In genomic region chr9:104895360-104895759, GRCm38 (mm10) we compare ENCODE assay signal across 32 mouse cellular contexts.
DNase-seq lines count a peak whose midpoint lies in the region; ATAC-seq lines count a peak whose summit lies in the region.
"Had no signal": no experiment of that assay in that cellular context is flagged by ENCODE, and none has a peak within 500 bp of the region (broad histone marks: within the 10 kb centered on the region; RNA-seq: fewer than 3 reads in every experiment).

No protein-coding gene starts in this region.

- H3K4me3 ChIP-seq in kidney, embryonic 16.5 days (ENCODE audit: low read length): no peak overlapping the region
- no peak overlapping the region for H3K4me3 ChIP-seq in intestine, embryonic 15.5 days (replicated peaks)
- H3K4me3 ChIP-seq: erythroblast, embryonic 14.5 days; heart, embryonic 10.5 days; heart, embryonic 15.5 days; hindbrain, embryonic 12.5 days; limb, embryonic 10.5 days; limb, embryonic 15.5 days; liver, embryonic 13.5 days; neural tube, embryonic 12.5 days had no signal

- no peak for DNase-seq in kidney, postnatal 36 days
- DNase-seq in R1 (ENCODE audit: low read depth, low spot score): peak; percentile 65
- DNase-seq in testis, postnatal 14 days (ENCODE audit: low spot score): peak; percentile 48
- DNase-seq in layer of hippocampus, postnatal 14 days (ENCODE audit: low spot score in 2 of 2): no peak
- DNase-seq in natural killer cell, adult 2 months (ENCODE audit: low spot score in 2 of 2): no peak
- DNase-seq: adrenal gland, postnatal 25 days; cerebellum, adult 11-12 months; cerebellum, adult 9-11 months; embryo, embryonic 11 days; gastrocnemius, postnatal 10 days; kidney, adult 9 months; kidney, postnatal 25 days; layer of hippocampus, postnatal 36 days; liver, embryonic 13.5 days; lung, adult 18-20 months; lung, postnatal 14 days; right cerebral cortex, adult 18-20 months; spleen, adult 18-20 months; thymus, postnatal 14 days had no signal

- no peaks in the 10 kb centered on the region for H3K4me1 ChIP-seq in kidney, embryonic 16.5 days (ENCODE audit: insufficient read depth, low read length)
- H3K4me1 ChIP-seq in intestine, embryonic 15.5 days (replicated peaks): no peaks in the 10 kb centered on the region
- H3K4me1 ChIP-seq: heart, embryonic 10.5 days; heart, embryonic 15.5 days; limb, embryonic 10.5 days; limb, embryonic 15.5 days; liver, embryonic 13.5 days; neural tube, embryonic 12.5 days had no signal

- no peak overlapping the region for H3K4me2 ChIP-seq in kidney, embryonic 16.5 days (replicated peaks; ENCODE audit: low read depth, low read length)
- no peak overlapping the region for H3K4me2 ChIP-seq in intestine, embryonic 15.5 days (replicated peaks)
- H3K4me2 ChIP-seq: heart, embryonic 15.5 days; hindbrain, embryonic 12.5 days; limb, embryonic 15.5 days; liver, embryonic 13.5 days; midbrain, embryonic 11.5 days; neural tube, embryonic 12.5 days had no signal

- no peak overlapping the region for H3K27ac ChIP-seq in kidney, embryonic 16.5 days (ENCODE audit: low read length)
- H3K27ac ChIP-seq in intestine, embryonic 15.5 days: no peak overlapping the region
- H3K27ac ChIP-seq: heart, embryonic 10.5 days; heart, embryonic 15.5 days; hindbrain, embryonic 12.5 days; limb, embryonic 10.5 days; limb, embryonic 15.5 days; liver, embryonic 13.5 days; neural tube, embryonic 12.5 days had no signal

- no peaks in the 10 kb centered on the region for H3K9me3 ChIP-seq in kidney, embryonic 16.5 days (ENCODE audit: low read length)
- no peaks in the 10 kb centered on the region for H3K9me3 ChIP-seq in intestine, embryonic 15.5 days
- H3K9me3 ChIP-seq: heart, embryonic 10.5 days; heart, embryonic 15.5 days; hindbrain, embryonic 12.5 days; limb, embryonic 10.5 days; limb, embryonic 15.5 days; neural tube, embryonic 12.5 days had no signal

- H3K9ac ChIP-seq in kidney, embryonic 16.5 days (replicated peaks; ENCODE audit: low read length): no peak overlapping the region
- H3K9ac ChIP-seq in intestine, embryonic 15.5 days: no peak overlapping the region
- H3K9ac ChIP-seq: heart, embryonic 15.5 days; hindbrain, embryonic 12.5 days; limb, embryonic 15.5 days; liver, embryonic 13.5 days; neural tube, embryonic 12.5 days had no signal

- WGBS in kidney, embryonic 16.5 days: 90% methylated on average over 4 of the region's 4 CpGs
- 77% methylated on average over 4 of the region's 4 CpGs for WGBS in intestine, embryonic 15.5 days

- H3K36me3 ChIP-seq in kidney, embryonic 16.5 days (ENCODE audit: insufficient read depth, low read length): no peaks in the 10 kb centered on the region
- no peaks in the 10 kb centered on the region for H3K36me3 ChIP-seq in intestine, embryonic 15.5 days
- H3K36me3 ChIP-seq: heart, embryonic 10.5 days; heart, embryonic 15.5 days; hindbrain, embryonic 12.5 days; limb, embryonic 10.5 days; limb, embryonic 15.5 days; liver, embryonic 13.5 days; neural tube, embryonic 12.5 days had no signal

- no peaks in the 10 kb centered on the region for H3K27me3 ChIP-seq in kidney, embryonic 16.5 days (ENCODE audit: insufficient read depth, low read length)
- H3K27me3 ChIP-seq in intestine, embryonic 15.5 days (replicated peaks): no peaks in the 10 kb centered on the region
- H3K27me3 ChIP-seq: heart, embryonic 15.5 days; hindbrain, embryonic 12.5 days; limb, embryonic 15.5 days; liver, embryonic 13.5 days; neural tube, embryonic 12.5 days had no signal

- ATAC-seq in kidney, embryonic 16.5 days (ENCODE audit: low FRiP score, low TSS enrichment): 0 out of 2 replicates have a peak, but pooled peaks have one; percentile 61
- ATAC-seq in intestine, embryonic 15.5 days: peak; percentile 71
- ATAC-seq: CD4-positive, CD25-positive, alpha-beta regulatory T cell, adult 4 months; forebrain, embryonic 16.5 days; midbrain, embryonic 16.5 days had no signal

Comparison
In these comparisons a context has a peak if more than half of its experiments do, and no peak if none do; other contexts are left out.
1. DNase-seq: peak in R1 (single experiment) and testis, postnatal 14 days (single experiment); none in kidney, postnatal 36 days (0 of 2), layer of hippocampus, postnatal 14 days (0 of 2) and natural killer cell, adult 2 months (0 of 2).